Mouse (Mus musculus): ENCODE measurements at regions not wholly inside any gene's neighbourhood (a gene's known extent, or its start where the extent isn't known, plus 50 kb on each side); places are given as distances from the start of the nearest gene placed in this dataset.

- peak; percentile 1 to 5 for DNase-seq (ENCODE audit: low spot score in 2 of 2)
- intact Hi-C loops (cut with DNase I): no loop called here
Observed at GRCm38 (mm10) chrX:122484756-122485424, 87.7 kb upstream of the Nap1l3 start.

Measured in left cerebral cortex, postnatal 14 days (tissue).